Mouse (Mus musculus) thymus, adult 2 months (tissue): ENCODE measurements around the gene Cpsf2.
"Not testable (repeated sequence)": the region's sequence is repeated elsewhere in the genome, so short reads cannot be mapped to it uniquely, and the experiment has no call there.

Experiments
- CTCF ChIP-seq: fragments of 200-500 bp; IDR thresholded peaks from 2 replicates; pipeline ENCODE4 v1.5.1; 2012; ENCODE audit warnings: mild to moderate bottlenecking, control low read depth, low read length, moderate library complexity, borderline replicate concordance; ENCODE audit not compliant: control insufficient read depth, poor library complexity, insufficient read depth; ENCODE audit errors: extremely low read depth
- POLR2A ChIP-seq: fragments of 200-500 bp; IDR thresholded peaks from 2 replicates; pipeline ENCODE4 v1.6.1; 2012; ENCODE audit warnings: mild to moderate bottlenecking, low read length, control low read depth, moderate library complexity; ENCODE audit not compliant: control insufficient read depth, poor library complexity, insufficient read depth; ENCODE audit errors: extremely low read depth

DNA sequence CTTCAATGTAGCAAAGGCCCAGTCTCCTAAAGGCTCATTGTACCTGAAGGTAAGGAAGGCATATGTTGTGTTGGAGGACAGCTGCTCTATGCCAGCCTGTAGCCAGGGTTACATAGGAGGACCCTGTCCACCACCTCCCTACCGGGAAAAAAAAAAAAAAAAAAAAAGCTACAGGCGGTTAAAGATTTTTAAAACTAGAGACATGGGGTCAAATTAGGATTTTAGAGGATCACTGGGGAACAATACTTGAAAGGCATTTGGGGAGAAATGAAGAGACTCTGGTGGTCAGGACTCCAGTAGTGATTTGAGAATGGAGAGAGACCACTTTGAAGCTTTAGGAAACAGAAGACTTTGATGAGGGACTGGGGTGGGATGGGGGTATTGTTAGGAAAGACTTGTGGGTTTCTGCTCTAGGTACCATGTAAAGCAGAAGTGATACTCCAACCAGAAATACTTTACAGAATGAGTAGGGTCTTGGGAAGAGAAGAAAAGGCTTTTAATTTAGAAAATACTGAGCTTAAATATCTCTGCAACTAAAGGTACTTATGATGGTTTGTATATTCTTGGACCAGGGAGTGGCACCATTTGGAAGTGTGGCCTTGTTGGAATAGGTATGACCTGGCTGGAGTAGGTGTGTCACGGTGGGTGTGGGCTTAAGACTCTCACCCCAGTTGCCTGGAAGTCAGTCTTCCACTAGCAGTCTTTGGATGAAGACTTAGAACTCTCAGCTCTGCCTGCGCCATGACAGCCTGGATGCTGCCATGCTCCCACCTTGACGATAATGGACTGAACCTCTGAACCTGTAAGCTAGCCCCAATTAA, 16.6 kb upstream of the Cpsf2 start:
- TF ChIP-seq POLR2A, CTCF: not testable (repeated sequence)
